Mouse (Mus musculus) ES-Bruce4 (cell line): ENCODE measurements at regions not wholly inside any gene's neighbourhood (a gene's known extent, or its start where the extent isn't known, plus 50 kb on each side); places are given as distances from the start of the nearest gene placed in this dataset.

Experiments
- CTCF ChIP-seq: IDR thresholded peaks from one replicate; pipeline ENCODE4 v1.8.1; 2011; ENCODE audit warnings: low read depth, low read length
- POLR2A ChIP-seq: IDR thresholded peaks from one replicate; pipeline ENCODE4 v1.8.1; 2011; ENCODE audit warnings: low read length; ENCODE audit not compliant: insufficient read depth

GRCm38 (mm10) chr13:82264236-82264635 lies 481.4 kb downstream of the Cetn3 start:
- TF ChIP-seq POLR2A (no peak), CTCF (no peak)
